Mouse (Mus musculus) megakaryocyte-erythroid progenitor cell, adult 5-6 weeks (primary cell): ENCODE results near the gene Slc2a1. TPM values are rescaled to one million over a fixed set of nuclear protein-coding genes. Genes with fewer than 3 reads are reported as not detected.

Experiments
- ATAC-seq: replicated peaks from 2 replicates; pipeline ENCODE4 v1.8.0; 2016; ENCODE audit warnings: mild to moderate bottlenecking, inconsistent platforms; ENCODE audit not compliant: severe bottlenecking, poor library complexity, low FRiP score, low TSS enrichment
- total RNA-seq, 2 experiments: library from RNA; stranded (forward) in 1 of 2; stranded (reverse) in 1 of 2; fragments of 200-1000, 215-1000 nt in 1 of 2; fragments of >200 nt in 1 of 2; fragmentation: Nextera tagmentation in 1 of 2; gene quantifications; 2 replicates each; pipeline ENCODE4 v1.2.3; 2014 to 2017

Slc2a1 gene
- total RNA-seq, 2 experiments from 2014 or later = 0.98 to 5.0 TPM

DNA sequence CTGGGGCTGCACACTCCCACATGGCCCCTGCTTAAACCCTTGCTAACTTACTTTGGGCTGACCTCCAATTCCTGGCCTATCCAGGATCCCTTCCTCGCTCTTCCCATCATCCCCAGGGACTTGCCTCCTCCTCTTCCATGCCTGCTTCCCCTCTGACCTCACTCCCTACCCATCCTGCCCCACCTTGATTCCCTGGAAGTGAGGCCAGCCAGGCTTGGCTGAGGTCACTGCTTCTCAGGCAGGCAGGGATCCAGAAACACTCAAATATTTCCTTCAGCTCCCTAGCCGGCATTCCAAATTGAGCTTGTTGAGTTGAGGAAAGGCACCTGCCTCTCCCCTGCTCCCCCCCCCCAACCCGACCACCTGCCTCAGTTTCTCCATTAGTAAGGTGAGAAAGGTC, 12.1 kb upstream of the Slc2a1 start:
- ATAC-seq = no peak

- no peak for ATAC-seq
Observed at GRCm38 (mm10) chr4:119097421-119097820, 11.1 kb upstream of the Slc2a1 start.

GRCm38 (mm10) chr4:119098216-119099210, 10.0 kb upstream of the Slc2a1 start:
- no peak for ATAC-seq

GRCm38 (mm10) chr4:119101392-119101791, 7.1 kb upstream of the Slc2a1 start:
- no peak for ATAC-seq

DNA sequence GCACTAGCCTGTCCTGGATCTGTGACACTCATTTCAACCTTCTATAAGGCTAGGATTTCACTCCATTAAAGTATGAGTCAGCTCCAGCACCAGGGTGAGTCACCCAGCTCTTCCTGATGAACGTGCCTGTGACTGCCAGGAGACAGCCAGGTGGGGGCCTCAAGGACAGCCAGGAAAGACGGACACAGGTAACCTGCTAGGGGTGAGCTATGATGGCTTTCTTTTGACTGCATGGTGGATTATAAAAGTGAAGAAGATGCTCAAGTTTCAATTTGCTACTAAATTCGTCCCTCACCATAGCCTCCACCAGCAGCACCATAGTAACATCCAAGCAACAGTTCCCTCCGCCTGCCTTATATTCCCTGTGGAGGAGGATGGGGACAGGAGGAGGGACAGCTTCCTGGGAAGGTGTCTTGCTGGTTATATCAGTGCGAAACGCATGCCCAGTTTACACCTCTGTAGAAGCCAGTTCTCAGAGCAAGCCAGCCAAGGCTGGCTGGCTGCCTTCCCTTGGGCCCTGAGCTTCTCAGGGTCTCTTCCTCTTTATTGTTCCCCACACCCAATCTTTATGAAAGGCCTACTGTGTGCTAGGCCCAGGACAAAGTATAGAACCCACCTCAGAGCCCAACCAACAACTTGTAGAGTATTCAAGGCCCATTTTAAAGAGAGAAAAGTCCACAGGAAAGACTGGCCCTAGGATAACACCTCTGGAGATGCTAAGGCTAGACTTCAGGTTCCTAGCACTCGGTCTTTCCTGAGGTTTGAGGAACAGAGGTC, 6.0 kb upstream of the Slc2a1 start:
- ATAC-seq = no peak

DNA sequence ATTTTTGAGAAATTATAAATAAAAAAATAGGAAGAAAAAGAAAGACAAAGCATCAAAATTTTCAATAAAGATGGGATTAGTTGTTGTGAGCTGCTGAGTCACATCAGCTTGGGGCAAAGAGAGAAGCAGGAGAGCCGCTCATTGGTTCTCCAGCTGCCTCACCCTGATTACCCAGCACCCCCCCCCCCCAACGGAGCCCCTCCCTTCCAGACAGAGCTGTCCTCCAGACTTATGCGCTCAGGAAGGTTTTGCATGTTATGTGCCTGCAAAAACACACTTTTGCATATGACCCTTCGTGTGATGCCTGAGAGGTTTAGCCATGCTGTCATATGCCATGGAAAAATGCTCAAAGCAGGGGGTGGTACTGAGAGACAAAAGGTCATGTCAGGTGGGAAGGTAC, 3.7 kb upstream of the Slc2a1 start:
- ATAC-seq = no peak

- ATAC-seq = peak; percentile 50
Observed at GRCm38 (mm10) chr4:119105704-119106103, 2.8 kb upstream of the Slc2a1 start.

DNA sequence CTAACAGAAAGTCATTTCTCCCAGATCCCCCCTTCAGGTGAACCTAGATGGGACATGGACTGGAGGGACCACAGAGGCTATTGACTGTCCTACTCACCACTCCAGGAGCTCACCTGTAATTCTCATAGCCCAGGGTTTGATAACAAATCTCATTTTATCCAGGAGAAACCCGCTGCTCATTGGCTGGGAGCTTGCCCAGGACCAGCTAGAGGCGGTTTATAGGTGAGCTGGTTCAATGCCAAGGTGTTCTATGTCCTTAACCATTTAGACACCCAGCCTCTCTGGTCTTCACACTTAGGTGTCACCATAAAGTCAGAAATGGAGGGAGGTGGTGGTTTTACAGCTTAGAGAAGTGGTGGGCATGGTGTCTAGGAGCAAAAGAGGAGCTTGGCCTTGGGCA, 644 bp upstream of the Slc2a1 start:
- no peak for ATAC-seq

- no peak for ATAC-seq
Observed at GRCm38 (mm10) chr4:119109640-119110039, 1.1 kb downstream of the Slc2a1 start.

GRCm38 (mm10) chr4:119110512-119110911, 2.0 kb downstream of the Slc2a1 start:
- no peak for ATAC-seq

DNA sequence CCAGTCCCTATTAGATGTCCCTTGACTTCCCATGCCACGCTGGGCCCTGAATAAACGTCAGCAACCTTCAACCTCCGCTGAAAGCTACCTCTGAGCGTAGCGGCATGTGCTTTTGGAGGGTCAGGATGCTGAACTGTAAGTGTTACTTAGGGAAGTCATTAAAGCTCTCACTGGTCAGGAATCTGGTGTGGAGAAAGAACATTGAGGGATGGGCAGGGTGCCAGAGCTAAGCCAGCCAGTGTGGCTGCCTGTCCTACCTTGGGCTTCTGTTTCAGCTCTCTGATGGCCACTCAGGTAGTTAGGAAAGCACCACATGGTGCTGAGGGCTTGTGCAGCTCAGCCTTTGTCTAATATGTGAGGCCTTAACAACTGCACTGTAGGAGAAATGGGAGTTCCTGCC, 2.9 kb downstream of the Slc2a1 start:
- no peak for ATAC-seq

DNA sequence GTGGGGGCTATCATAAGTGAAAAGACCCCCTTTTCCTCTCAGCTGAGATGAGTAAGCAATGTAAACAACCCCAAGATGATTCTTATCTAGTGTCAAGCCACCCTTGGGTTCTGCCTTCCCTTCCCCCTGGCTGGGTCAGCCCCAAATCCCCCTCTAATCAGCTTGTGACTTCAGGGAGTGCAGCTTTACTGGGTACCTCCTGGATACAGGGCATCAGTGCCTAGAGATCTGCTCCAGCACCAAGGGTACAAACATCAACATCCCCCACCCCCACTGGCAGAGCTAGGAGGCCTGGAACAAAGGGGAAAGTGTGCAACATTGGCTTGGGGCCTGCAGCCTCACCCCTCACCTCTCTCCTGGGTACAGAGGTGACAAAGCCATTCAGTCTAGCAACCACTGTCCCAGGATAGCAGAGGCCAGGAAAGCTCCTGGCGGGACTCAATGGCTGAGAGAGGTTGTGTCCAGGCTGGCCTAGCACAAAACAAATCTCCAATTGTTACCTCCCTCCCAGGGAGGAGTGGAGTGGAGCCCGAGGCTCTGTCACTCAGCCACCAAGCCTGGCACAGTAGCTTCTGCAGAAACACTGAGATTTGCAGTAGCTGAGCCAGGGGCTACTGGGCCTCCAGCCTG, 3.9 kb downstream of the Slc2a1 start:
- ATAC-seq = no peak

DNA sequence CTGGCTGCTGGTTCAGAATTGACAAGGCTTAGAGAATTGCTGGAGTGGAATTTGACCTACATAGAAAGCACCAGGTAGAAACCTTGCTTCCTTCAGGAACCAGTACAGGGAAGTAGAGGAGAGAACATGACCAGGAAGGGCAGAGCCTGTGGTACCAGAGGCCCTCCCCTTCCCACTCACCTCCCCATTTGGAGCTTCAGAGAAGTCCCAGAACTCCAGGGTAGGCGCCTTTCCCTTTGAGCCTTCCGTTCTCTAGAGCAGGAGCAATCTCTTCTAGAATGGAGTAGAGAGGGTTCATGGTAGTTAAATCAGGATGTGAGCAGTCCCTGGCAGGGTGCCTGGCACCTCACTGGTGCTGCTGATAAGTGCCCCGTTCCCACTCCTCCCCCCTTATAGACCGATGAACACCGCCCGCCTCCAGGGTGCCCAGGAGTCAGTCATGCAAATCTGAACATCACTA, 7.1 kb downstream of the Slc2a1 start:
- peak; percentile 88 for ATAC-seq

- peak; percentile 36; the same call in 1 of the 2 replicates for ATAC-seq
Observed at GRCm38 (mm10) chr4:119116336-119116735, 7.8 kb downstream of the Slc2a1 start.

DNA sequence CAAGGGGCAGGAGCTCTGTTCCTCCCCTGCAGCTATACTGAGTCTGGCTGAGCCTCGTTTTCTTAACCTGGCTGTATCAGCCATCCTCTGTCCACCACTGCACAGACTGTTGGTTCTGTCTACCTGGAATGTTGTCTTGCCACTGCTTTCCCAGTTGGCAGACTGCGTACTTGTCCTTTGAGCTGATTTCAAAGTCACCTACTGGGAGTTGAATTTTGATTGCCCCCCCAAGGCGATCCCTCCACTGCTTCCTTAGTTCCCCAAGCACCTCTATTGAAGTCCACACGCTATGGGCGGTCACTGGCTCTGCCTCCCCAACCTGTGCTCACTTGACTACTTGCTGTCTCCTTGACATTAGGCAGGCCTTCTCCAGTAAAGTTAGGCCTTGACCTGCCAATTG, 9.1 kb downstream of the Slc2a1 start:
- no peak for ATAC-seq

DNA sequence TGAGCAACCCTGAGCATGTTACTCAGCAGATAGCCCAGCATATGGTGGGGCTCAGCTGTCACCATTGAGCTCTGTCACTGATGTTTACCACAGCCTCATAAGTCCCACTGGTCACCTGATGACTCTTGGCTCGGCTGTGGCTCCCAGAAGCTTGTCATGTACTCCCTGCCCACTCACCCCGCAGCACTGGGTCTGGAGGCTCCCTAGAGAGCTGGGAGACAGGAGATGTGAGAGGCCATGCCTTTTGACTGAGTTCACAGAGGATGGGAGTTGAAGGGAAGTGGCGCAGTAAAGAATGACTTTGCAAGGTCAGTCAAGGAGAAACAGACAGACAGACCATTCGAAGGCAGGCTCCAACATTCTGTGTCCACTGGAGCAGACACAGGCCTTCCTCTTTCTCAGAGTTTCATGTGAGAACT, 10.2 kb downstream of the Slc2a1 start:
- no peak for ATAC-seq

GRCm38 (mm10) chr4:119119354-119119753, 10.8 kb downstream of the Slc2a1 start:
- ATAC-seq = no peak

DNA sequence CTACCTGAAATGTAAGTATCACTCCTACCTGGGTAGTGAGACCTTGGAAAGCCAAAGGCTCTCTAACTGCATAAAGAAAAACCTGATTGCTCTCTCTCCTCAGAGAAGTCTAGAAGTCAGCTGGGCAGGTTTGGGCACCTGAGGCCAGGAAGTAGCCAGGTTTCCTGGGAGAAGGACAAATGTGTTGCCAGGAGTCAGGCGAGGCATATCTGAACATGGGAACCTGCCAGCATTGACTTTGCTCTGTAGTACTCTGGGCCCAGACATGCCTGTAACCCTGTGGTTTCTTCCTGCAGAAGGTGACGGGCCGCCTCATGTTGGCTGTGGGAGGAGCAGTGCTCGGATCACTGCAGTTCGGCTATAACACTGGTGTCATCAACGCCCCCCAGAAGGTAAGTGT, 11.6 kb downstream of the Slc2a1 start:
- ATAC-seq = no peak

DNA sequence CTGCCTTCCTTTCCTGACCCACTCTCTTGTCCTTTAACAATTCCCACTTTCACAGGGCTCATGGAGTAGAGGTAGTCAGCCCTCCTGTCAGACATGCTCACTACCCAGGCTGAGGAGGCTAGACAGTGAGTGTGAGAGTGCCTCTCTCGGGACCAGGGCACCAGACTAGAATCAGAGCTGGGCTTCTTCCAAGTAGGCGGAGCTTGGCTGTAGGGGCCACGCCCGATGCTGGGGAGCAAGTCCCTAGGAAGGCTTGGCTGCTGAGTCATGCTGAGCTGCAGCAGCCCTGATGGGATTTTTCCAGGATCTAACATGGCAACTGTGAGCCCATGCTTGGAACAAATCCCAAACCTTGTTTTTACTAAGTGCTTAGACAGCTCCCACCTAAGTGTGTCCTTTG, 12.7 kb downstream of the Slc2a1 start:
- peak; percentile 75 for ATAC-seq

DNA sequence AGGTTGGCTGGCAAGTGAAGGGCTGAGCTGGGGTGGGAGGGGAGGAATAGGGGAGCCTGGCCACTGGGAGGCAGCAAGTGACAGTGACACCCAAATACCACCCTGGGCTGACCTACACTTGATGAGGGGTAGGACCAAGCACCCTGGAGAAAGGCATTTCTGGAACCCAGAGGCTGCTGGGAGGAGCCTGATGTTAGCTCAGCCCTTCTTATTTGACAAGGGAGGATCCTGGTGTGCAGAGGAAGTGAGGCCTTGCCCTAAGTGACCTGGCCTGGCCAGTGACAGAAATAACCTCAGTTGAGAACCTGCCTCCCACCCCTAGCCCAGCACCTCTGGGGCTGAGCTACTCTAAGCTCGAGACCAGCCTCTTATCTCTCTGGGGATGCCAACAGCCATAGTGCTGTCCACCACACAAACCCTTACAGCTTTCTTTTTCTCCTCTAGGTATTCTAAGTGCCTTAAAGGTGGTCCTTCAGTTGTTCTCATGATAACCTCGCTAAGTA, 16.3 kb downstream of the Slc2a1 start:
- no peak for ATAC-seq
